Mouse (Mus musculus): ENCODE results near the gene Ankrd60.
A peak's percentile ranks its signal among the peaks of the same experiment; 100 is the strongest.

Gene Ankrd60

GRCm38 (mm10) chr2:173585387-173586117 is 7.4 kb upstream of the Ankrd60 start:
- DNase-seq (ENCODE audit: extremely low spot score, low read depth, low spot score) = no peak

DNA sequence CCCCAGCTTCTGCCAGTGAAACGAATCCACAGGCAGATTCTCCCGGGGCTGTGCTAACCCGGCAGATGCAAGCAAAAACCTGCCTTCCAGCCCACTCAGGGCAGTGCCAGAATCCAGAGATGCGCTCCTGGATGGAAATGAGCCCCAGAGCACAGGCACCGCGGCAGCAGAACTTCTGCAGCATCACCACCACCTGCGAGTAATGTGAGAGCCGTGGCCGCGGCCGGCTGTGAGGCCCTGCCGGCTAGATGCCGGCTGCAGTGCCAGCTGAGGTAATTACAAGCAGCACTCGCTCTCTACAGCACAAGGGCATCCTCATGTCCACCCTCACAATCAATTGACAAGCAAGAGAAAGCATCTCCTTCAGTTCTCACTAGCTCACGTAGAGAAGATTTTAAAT is 6.2 kb upstream of the Ankrd60 start:
- DNase-seq (ENCODE audit: extremely low spot score, low read depth, low spot score) = no peak

GRCm38 (mm10) chr2:173583455-173583854 is 5.3 kb upstream of the Ankrd60 start:
- no peak for DNase-seq (ENCODE audit: extremely low spot score, low read depth, low spot score)

DNA sequence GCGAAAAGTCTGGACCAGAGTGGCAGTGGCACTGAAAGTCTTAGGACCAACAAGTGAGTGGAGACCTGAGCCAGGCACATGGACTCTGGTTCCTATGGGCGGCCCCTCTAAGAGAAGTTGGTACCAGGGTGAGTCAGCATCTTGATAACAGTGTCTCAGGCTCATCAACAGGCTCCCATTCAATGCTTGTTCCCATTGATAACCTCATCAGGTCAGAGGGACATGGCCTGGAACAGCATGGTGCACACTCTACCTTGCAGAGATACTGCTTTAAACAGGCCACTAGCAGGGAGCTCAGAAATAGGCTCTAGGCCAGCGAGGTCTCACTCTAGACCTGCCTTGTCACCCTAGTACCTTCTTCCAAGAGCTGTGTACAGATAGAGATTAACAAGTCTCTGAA is 4.7 kb upstream of the Ankrd60 start:
- no peak for DNase-seq (ENCODE audit: extremely low spot score, low read depth, low spot score)

- DNase-seq (ENCODE audit: extremely low spot score, low read depth, low spot score) = no peak
Measured at GRCm38 (mm10) chr2:173581096-173581495, 2.9 kb upstream of the Ankrd60 start.

- DNase-seq (ENCODE audit: extremely low spot score, low read depth, low spot score) = no peak
Measured at GRCm38 (mm10) chr2:173578595-173578994, 430 bp upstream of the Ankrd60 start.

- DNase-seq (ENCODE audit: extremely low spot score, low read depth, low spot score) = no peak
Measured at GRCm38 (mm10) chr2:173564179-173564578, 14.0 kb downstream of the Ankrd60 start.

DNA sequence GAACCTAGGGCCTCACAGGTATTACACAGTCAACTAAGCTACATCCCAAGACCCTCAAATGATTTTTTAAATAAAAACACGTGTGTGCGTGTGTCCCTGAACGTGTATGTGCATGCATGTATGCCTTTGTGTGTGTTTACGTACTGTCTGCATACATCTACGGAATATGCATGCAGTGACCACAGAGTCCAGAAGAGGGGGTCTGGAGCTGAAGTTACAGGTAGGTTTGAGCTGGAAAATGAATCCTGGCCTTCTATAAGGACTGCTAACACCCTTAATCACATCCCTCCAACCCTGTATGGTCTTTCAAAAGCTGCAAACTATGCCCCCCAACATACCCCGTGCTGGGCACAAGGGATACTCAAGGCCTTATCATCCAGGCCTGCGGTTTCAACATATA is 14.8 kb downstream of the Ankrd60 start:
- DNase-seq (ENCODE audit: extremely low spot score, low read depth, low spot score) = no peak

DNA sequence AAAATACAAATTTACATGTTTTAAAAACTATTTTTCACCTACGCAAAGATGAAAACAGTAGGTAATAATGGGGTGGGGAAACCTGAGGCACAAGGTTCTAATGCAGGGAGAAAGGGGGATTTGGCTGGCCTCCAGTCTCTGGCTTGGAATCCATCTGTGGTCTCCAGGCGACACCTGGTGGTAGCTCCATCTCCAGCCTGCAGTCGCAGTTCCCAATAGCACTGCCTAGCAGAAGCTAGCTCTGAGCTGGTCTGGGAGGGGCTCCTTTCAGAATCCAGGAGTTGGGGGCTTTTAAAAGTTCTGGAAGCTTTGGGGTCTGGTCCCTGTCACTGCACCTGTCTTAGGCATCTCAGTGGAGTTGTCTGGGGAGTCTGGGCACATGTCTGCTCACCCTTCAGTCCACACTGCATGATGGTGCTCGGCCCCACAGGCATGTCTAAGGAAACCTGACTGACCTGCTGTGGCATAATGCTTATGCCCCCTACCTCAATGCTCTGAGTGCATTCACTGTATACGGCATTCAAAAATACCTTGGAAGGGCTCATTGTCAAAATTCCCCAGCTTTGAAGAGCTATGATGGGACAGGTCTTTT is 16.2 kb downstream of the Ankrd60 start:
- DNase-seq (ENCODE audit: extremely low spot score, low read depth, low spot score) = no peak

GRCm38 (mm10) chr2:173558754-173559396 is 19.3 kb downstream of the Ankrd60 start:
- DNase-seq (ENCODE audit: extremely low spot score, low read depth, low spot score) = no peak

DNA sequence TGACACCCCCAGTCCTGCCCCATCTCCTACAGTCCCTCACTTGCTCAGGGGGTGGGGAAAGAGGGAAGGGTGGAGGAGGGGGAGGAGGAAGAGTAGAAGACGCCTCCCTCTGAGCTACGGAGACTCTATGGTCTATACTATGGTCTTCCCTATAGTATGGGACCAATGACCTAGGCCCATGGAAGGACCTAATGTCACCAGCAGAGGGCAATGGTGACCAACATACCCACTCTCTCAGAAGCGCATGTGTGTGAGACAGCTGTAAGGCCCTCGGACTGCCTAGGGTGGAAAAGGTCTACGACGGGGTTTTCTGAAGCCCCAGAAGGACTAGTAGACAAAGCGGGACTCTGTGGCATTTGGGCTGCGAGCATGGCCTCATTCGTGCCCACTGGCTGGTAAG is 24.3 kb downstream of the Ankrd60 start:
- DNase-seq (ENCODE audit: extremely low spot score, low read depth, low spot score) = no peak

DNA sequence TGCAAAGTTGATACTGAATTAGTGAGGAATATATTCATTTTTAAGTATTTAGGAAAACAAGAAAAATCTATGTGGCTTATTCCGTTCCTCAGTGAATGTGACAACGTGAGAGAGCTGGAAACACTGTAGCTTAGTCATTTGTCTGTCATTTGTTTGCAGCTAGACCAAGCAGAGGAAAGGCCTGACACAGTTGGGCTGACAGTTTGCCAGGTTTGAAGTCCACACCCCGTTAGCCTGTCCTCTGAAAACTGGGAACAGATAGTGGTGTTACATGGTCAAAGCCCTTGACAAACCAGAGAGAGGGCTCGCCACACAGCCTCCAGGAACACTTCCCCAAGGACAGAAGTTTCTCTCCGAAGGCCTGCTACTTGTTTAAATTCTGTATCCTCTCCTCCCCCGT is 27.5 kb downstream of the Ankrd60 start:
- DNase-seq (ENCODE audit: extremely low spot score, low read depth, low spot score) = no peak

DNA sequence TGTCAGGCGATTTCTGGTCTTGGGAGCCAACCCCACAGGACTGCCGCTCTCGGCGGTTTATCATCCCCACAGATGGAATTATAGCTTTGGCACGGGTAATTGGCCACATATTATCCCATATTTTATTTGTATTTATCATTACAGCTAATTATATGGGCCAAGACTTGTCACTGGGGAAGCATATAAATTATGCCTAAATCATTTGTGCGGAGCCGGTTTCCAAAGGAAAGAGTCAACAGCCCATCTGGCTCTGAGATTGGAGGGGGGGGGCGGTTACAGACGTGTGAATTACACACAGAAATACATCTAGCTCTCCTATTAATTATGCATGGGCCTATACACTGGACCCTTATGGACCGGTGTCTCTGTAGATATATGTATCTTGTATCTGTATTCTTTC is 28.9 kb downstream of the Ankrd60 start:
- DNase-seq (ENCODE audit: extremely low spot score, low read depth, low spot score) = no peak

GRCm38 (mm10) chr2:173545992-173546703 is 32.0 kb downstream of the Ankrd60 start:
- DNase-seq (ENCODE audit: extremely low spot score, low read depth, low spot score) = peak; percentile 44

DNA sequence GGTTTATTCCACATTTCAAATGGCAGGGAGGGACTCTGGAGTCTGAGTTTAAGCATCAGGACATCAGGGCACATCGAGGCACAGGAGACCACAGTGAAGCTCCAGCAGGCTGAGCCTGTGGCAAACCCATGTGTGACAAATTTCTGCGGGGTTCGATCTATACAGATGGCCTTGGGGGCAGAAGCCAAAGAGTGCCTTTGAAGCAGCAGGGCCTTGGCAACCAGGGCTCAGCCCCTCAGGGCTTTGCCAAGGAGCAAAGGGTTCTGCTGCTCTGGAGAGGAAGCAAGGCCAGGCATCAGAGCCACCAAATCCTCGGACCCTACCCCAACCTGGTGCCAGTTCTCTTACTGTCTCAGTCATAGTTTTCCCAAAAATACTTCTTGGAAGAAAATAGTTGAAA is 35.4 kb downstream of the Ankrd60 start:
- no peak for DNase-seq (ENCODE audit: extremely low spot score, low read depth, low spot score)

- no peak for DNase-seq (ENCODE audit: extremely low spot score, low read depth, low spot score)
Measured at GRCm38 (mm10) chr2:173541748-173542147, 36.4 kb downstream of the Ankrd60 start.

GRCm38 (mm10) chr2:173539781-173540180 is 38.4 kb downstream of the Ankrd60 start:
- DNase-seq (ENCODE audit: extremely low spot score, low read depth, low spot score) = no peak

GRCm38 (mm10) chr2:173535886-173536285 is 42.3 kb downstream of the Ankrd60 start:
- DNase-seq (ENCODE audit: extremely low spot score, low read depth, low spot score) = no peak

DNA sequence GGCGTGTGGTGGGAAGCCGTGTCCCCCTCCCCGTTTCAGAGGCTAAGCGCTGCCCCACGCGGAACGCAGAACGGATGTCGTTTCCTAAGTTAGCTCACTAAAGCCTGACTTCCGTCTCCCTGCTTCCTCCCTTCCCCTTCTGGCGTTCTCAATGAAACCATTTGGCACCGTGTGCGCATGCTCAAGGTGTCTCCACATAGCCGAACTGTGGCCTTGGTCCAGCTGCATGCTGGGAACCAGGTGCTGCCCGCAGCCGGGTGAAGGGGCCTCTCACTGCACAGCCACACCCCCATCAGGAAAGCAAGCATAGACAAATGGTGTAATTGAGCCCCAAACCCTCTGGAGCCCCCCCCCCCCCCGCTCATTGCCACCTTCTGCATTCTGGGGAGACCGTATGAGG is 42.8 kb downstream of the Ankrd60 start:
- no peak for DNase-seq (ENCODE audit: extremely low spot score, low read depth, low spot score)

DNA sequence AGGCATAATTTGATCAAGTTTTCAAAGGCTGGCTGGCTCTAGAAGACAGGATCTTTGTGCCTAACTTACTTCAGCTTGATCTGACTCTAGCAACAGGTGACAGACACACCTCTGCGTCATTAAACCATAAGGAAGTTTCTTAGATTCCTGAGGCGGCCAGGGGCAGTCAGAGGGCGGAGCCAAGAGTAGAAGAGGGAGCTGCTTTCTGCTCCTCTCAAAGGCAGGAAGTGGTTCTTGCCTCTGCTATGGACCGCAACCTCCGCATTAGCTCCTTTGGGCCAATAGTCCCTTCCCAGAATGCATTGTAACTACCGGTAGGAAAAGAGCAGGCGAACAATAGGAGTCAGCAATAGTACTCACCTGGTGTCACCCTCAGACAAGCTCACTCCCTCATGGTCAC is 43.6 kb downstream of the Ankrd60 start:
- no peak for DNase-seq (ENCODE audit: extremely low spot score, low read depth, low spot score)

DNA sequence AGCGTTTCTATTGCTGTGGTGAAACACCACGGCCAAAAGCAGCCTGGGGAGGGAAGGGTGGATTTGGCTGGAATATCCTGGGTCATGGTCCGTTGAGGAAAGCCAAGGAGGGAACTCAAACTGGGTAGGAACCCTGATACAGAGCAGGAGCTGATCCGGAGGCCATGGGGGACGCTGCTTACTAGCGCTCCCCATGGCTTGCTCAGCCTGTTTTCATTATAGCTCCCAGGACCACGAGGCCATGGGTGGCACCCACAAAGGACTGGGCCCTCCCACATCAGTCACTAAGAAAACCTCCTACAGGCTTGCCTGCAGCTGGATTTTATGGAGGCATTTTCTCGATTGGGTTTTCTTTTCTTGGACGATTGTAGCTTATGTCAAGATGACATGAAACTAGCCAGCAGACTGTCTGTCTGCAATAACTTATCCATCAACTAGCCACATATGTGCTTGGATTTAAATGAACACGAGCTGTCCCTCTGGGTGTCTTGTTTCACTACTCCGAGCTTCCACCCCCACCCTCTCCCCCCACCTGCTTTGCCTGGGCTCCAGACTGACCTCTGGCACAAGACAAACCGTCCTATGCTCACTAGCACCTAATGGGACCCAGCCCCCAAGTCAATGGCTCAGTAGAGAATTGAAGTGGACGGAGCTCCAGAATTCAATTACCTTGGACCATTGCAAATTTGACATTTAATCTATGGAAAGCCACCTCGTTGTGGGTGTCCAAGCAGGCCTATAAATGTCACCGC is 45.3 kb downstream of the Ankrd60 start:
- DNase-seq (ENCODE audit: extremely low spot score, low read depth, low spot score) = peak; percentile 10

All from hindlimb bud, embryonic 11.5 days (tissue).